Mouse (Mus musculus) ES-E14 (cell line): ENCODE measurements at regions not wholly inside any gene's neighbourhood (a gene's known extent, or its start where the extent isn't known, plus 50 kb on each side); places are given as distances from the start of the nearest gene placed in this dataset.

ENCODE experiments used
- HCFC1 ChIP-seq: IDR thresholded peaks from 2 replicates; pipeline ENCODE4 v1.6.1; 2012; ENCODE audit warnings: low read length, inconsistent platforms, borderline replicate concordance; ENCODE audit not compliant: insufficient read depth
- ZNF384 ChIP-seq: IDR thresholded peaks from 2 replicates; pipeline ENCODE4 v1.6.1; 2012; ENCODE audit warnings: low read depth, low read length, inconsistent platforms

GRCm38 (mm10) chr9:43575659-43576058 is 168.1 kb upstream of the Nectin1 start:
- TF ChIP-seq ZNF384 (no peak), HCFC1 (no peak)
